Mouse (Mus musculus): Measurements from ENCODE around the gene Tulp1.

Gene Tulp1

GRCm38 (mm10) chr17:28315611-28316160, 49.3 kb downstream of the Tulp1 start:
- no peak for DNase-seq (ENCODE audit: low spot score in 2 of 2)

- no peak for DNase-seq (ENCODE audit: low spot score in 2 of 2)
These were observed 51.2 kb downstream of the Tulp1 start for GRCm38 (mm10) chr17:28313880-28314225.

DNA sequence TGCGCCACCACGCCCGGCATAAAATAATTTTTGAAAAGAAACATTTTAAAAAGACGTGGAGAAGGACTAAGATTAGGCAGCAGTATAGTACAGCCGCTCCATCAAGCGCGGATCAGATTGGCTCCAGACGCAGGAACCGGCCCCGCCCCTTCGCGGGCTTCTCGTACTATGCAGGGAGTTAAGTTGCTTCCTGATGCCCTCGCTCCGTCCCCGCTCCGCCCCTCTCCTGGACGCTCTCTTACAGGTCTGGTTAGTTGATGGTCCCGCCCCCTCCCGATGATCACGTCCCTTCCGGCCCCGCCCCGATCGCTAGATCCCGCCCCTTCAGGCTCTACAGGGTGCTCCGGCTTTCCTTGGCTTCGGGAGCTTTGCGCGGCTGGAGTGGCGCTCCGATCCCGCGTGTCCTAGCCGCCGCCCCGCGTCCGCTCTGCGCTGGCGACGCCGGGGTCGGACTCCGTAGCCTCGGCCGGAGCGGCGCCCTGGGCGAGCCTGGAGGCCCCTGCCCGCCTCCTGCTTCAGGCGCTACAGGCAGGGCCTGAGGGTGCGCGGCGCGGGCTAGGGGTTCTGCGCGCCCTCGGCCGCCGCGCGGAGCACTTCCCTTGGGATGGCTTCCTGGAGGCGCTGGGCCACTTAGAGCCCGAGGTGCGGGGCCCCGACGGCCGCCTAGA, 51.7 kb downstream of the Tulp1 start, which contains the start of gene Fance:
Gene Fance, plus strand, starts transcription at position 308 of the 668 bp plus-strand sequence.
- peak; percentile 92 to 94 for DNase-seq (ENCODE audit: low spot score in 2 of 2)

GRCm38 (mm10) chr17:28312232-28313211, 52.5 kb downstream of the Tulp1 start:
- DNase-seq (ENCODE audit: low spot score in 2 of 2) = no peak

GRCm38 (mm10) chr17:28311366-28312132, 53.5 kb downstream of the Tulp1 start:
- no peak for DNase-seq (ENCODE audit: low spot score in 2 of 2)

- no peak for DNase-seq (ENCODE audit: low spot score in 2 of 2)
These were observed 54.2 kb downstream of the Tulp1 start for GRCm38 (mm10) chr17:28310831-28311230.

DNA sequence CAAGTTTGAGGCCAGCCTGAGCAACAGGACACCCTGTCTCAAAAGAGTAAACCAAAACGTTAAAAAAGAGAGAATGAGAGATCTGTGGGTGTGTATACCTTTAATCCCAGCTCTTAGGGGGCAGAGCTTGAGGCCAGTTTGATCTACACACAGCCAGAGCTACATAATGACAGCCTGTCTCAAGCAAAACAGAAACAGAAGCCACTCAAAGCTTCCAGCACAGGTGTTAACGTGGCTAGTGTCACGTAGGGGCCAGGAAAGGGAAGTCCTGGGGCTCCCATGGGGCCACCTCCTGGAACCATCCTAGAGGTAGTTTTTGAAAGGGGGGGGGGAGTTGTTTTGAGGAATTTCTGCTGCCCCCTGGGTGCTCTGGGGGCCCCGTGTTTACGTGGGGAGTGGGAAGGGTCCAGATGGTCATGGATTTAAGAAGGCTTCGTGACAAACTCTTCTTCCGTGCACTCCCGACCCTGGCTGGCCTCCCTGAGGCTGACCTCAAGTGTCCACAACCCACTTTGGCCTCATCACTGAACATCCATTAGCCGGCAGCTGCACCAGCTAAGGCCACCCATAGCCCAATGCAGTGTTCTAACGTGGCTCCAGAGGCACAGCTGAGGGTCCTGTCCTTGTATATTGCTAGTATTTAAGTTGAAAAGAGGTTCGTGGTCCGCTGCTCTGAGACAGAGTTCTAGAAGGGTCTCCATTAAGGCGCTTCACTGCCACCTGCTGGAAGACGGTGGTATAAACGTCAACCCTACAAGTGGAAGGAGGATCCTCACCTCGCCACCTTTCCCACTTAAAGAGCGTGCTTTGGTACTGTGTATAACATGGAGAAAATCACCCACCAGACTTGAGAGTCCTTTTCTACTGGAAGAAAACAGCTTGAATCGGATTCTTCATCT, 56.5 kb downstream of the Tulp1 start:
- DNase-seq (ENCODE audit: low spot score in 2 of 2) = peak; percentile 37 to 84

- DNase-seq (ENCODE audit: low spot score in 2 of 2) = no peak
These were observed 59.9 kb downstream of the Tulp1 start for GRCm38 (mm10) chr17:28305172-28305571.

Measured in frontal cortex, postnatal 10 days (tissue).